8 mouse cellular contexts compared by ENCODE assay signal in the genomic region with DNA sequence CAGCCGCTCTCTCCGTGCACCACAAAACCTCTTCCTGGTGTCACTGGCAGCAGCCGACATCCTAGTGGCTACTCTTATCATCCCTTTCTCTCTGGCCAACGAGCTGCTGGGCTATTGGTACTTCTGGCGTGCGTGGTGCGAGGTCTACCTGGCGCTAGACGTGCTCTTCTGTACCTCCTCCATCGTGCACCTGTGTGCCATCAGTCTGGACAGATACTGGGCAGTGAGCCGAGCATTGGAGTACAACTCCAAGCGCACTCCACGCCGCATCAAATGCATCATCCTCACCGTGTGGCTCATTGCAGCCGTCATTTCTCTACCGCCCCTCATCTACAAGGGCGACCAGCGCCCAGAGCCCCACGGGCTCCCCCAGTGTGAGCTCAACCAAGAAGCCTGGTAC. TPM values are rescaled to one million over a fixed set of nuclear protein-coding genes. Genes with fewer than 3 reads are reported as not detected.
A peak's percentile ranks its signal among the peaks of the same experiment; 100 is the strongest.
DNase-seq lines count a peak whose midpoint lies in the region; ATAC-seq lines count a peak whose summit lies in the region.

No protein-coding gene starts in this region.

- H3K27me3 ChIP-seq in embryonic facial prominence, embryonic 11.5 days (ENCODE audit: control insufficient read depth, insufficient read depth, low read length), result peaks cover 38% of the 10 kb centered on the region
- peaks cover 79% of the 10 kb centered on the region for H3K27me3 ChIP-seq in midbrain, embryonic 10.5 days (ENCODE audit: low read depth, poor library complexity, severe bottlenecking)

- peak overlapping the region; percentile 24 for H3K4me3 ChIP-seq in embryonic facial prominence, embryonic 11.5 days (ENCODE audit: low read depth, low read length)
- H3K4me3 ChIP-seq in midbrain, embryonic 10.5 days, result peak overlapping the region; percentile 59

- H3K27ac ChIP-seq in embryonic facial prominence, embryonic 11.5 days (replicated peaks; ENCODE audit: low read depth, low read length), result no peak overlapping the region
- no peak overlapping the region for H3K27ac ChIP-seq in midbrain, embryonic 10.5 days (replicated peaks)

- peak overlapping the region; percentile 22; the same call in 1 of the 2 replicates for H3K9ac ChIP-seq in embryonic facial prominence, embryonic 11.5 days (replicated peaks; ENCODE audit: low read length)

- ATAC-seq in embryonic facial prominence, embryonic 11.5 days (replicated peaks; ENCODE audit: insufficient number of reproducible peaks, low FRiP score, low TSS enrichment, low read depth), result no peak

- peak overlapping the region; percentile 66 for H3K4me2 ChIP-seq in embryonic facial prominence, embryonic 11.5 days (ENCODE audit: low read depth, low read length)

- 8% methylated on average over 20 of the region's 20 CpGs for WGBS in embryonic facial prominence, embryonic 11.5 days
- WGBS in midbrain, embryonic 10.5 days, result 8% methylated on average over 20 of the region's 20 CpGs

- no peaks in the 10 kb centered on the region for H3K9me3 ChIP-seq in embryonic facial prominence, embryonic 11.5 days (replicated peaks; ENCODE audit: control insufficient read depth, low read length)
- H3K9me3 ChIP-seq in midbrain, embryonic 10.5 days (replicated peaks), result no peaks in the 10 kb centered on the region

- H3K4me1 ChIP-seq in embryonic facial prominence, embryonic 11.5 days (ENCODE audit: control insufficient read depth, insufficient read depth, low read length), result peaks cover 6% of the 10 kb centered on the region
- peaks cover 17% of the 10 kb centered on the region for H3K4me1 ChIP-seq in midbrain, embryonic 10.5 days

- DNase-seq in cerebellum, postnatal 25 days, result peak; percentile 18 to 39
- DNase-seq in cerebellum, adult 9-11 months, result no peak
- DNase-seq in embryonic facial prominence, embryonic 11.5 days (ENCODE audit: low spot score), result no peak
- peak; percentile 31 for DNase-seq in kidney, adult 11 months
- DNase-seq in midbrain, embryonic 10.5 days (ENCODE audit: low spot score), result no peak
- DNase-seq in left cerebral cortex, adult 18-20 months (ENCODE audit: low spot score in 2 of 2), result no peak
- no peak for DNase-seq in cerebellum, adult 11 months
- DNase-seq in lung, postnatal 36 days, result no peak

- no peaks in the 10 kb centered on the region for H3K36me3 ChIP-seq in embryonic facial prominence, embryonic 11.5 days (replicated peaks; ENCODE audit: control insufficient read depth, insufficient read depth, low read depth, low read length)
- no peaks in the 10 kb centered on the region for H3K36me3 ChIP-seq in midbrain, embryonic 10.5 days

RNA-seq across cellular contexts. Expression of a gene that starts 0.7 kb away (rescaled TPM):
- 1.9 TPM in 2 replicates for polyA plus RNA-seq in embryonic facial prominence, embryonic 11.5 days (2014; fragmentation: Nextera tagmentation; extraction: Ambion mirVana)
- 2.6 and 2.8 TPM in 2 replicates for polyA plus RNA-seq in midbrain, embryonic 10.5 days (2016; fragmentation: Nextera tagmentation; extraction: Ambion mirVana)
- total RNA-seq in left cerebral cortex, adult 18-20 months (2021), result 1 to 10 TPM in 1 of 2 experiments, under 1 TPM in 1; 0.60 to 1.0 TPM

RNA-seq across cellular contexts. Expression of a gene that starts 25.3 kb away (rescaled TPM):
- polyA plus RNA-seq in embryonic facial prominence, embryonic 11.5 days (2014; fragmentation: Nextera tagmentation; extraction: Ambion mirVana), result 0.10 and 0.11 TPM in 2 replicates
- not detected in 2 replicates for polyA plus RNA-seq in midbrain, embryonic 10.5 days (2016; fragmentation: Nextera tagmentation; extraction: Ambion mirVana)
- total RNA-seq in left cerebral cortex, adult 18-20 months (2021), result not detected

RNA-seq across cellular contexts. Expression of a gene that starts 27.7 kb away (rescaled TPM):
- polyA plus RNA-seq in embryonic facial prominence, embryonic 11.5 days (2014; fragmentation: Nextera tagmentation; extraction: Ambion mirVana), result 4.2 and 4.4 TPM in 2 replicates
- 3.2 and 3.9 TPM in 2 replicates for polyA plus RNA-seq in midbrain, embryonic 10.5 days (2016; fragmentation: Nextera tagmentation; extraction: Ambion mirVana)
- total RNA-seq in left cerebral cortex, adult 18-20 months (2021), result 1 to 10 TPM; 2.1 to 2.6 TPM

Comparison
In these comparisons a context has a peak if more than half of its experiments do, and no peak if none do; other contexts are left out.
1. DNase-seq: peak in cerebellum, postnatal 25 days (2 of 2) and kidney, adult 11 months (single experiment); none in cerebellum, adult 9-11 months (single experiment), embryonic facial prominence, embryonic 11.5 days (single experiment), midbrain, embryonic 10.5 days (single experiment), left cerebral cortex, adult 18-20 months (0 of 2), cerebellum, adult 11 months (single experiment) and lung, postnatal 36 days (single experiment).